Mouse (Mus musculus) midbrain, embryonic 14.5 days (tissue): ENCODE measurements around the gene Psmc1. TPM values are rescaled to one million over a fixed set of nuclear protein-coding genes. Genes with fewer than 3 reads are reported as not detected.

Experiments
- ATAC-seq: fragments of 200-750 bp; cut with Nextera tagmentation; 2 replicates; pipeline ENCODE4 v1.8.0; 2017; ENCODE audit warnings: moderate number of reproducible peaks, moderate library complexity; ENCODE audit not compliant: low FRiP score, low TSS enrichment
- DNase-seq: peaks from one replicate; pipeline ENCODE4 v3.0.0-alpha.2; 2015
- H3K27ac ChIP-seq: fragments of 300-500 bp; sonication (generic); replicated peaks from 2 replicates; pipeline ENCODE4 v1.5.1; 2014; ENCODE audit warnings: mild to moderate bottlenecking, low read depth, low read length, moderate library complexity
- H3K27me3 ChIP-seq: fragments of 300-500 bp; sonication (generic); 2 replicates; pipeline ENCODE4 v1.6.1; 2014; ENCODE audit warnings: low read length, control low read depth, mixed read lengths; ENCODE audit not compliant: control insufficient read depth, insufficient read depth
- H3K36me3 ChIP-seq: fragments of 300-500 bp; sonication (generic); 2 replicates; pipeline ENCODE4 v1.6.1; 2014; ENCODE audit warnings: low read length, control low read depth; ENCODE audit not compliant: control insufficient read depth, insufficient read depth
- H3K4me1 ChIP-seq: fragments of 300-500 bp; sonication (generic); 2 replicates; pipeline ENCODE4 v1.6.1; 2014; ENCODE audit warnings: mild to moderate bottlenecking, antibody characterized with exemption, low read length, control low read depth; ENCODE audit not compliant: control insufficient read depth, insufficient read depth
- H3K4me2 ChIP-seq: fragments of 300-500 bp; sonication (generic); 2 replicates; pipeline ENCODE4 v1.6.1; 2014; ENCODE audit warnings: mild to moderate bottlenecking, low read length, moderate library complexity
- H3K4me3 ChIP-seq: fragments of 300-500 bp; sonication (generic); replicated peaks from 2 replicates; pipeline ENCODE4 v1.5.1; 2014; ENCODE audit warnings: low read depth, low read length
- H3K9ac ChIP-seq: fragments of 300-500 bp; sonication (generic); replicated peaks from 2 replicates; pipeline ENCODE4 v1.6.1; 2014; ENCODE audit warnings: mild to moderate bottlenecking, low read length, moderate library complexity
- H3K9me3 ChIP-seq: fragments of 300-500 bp; sonication (generic); 2 replicates; pipeline ENCODE4 v1.6.1; 2016; ENCODE audit warnings: low read length, control low read depth, mixed read lengths; ENCODE audit not compliant: control insufficient read depth
- WGBS: fragments of 180-500 bp; shearing (Covaris S2); extraction: QIAGEN DNeasy Blood & Tissue Kit; methylation state at CpG from one replicate; pipeline ENCODE4 v1.1.7; 2014; 5-methylcytosine and 5-hydroxymethylcytosine counted together
- polyA plus RNA-seq: library from polyadenylated mRNA; unstranded; fragments of >200 nt; fragmentation: Nextera tagmentation; extraction: Ambion mirVana; gene quantifications from 2 replicates; pipeline ENCODE4 v1.2.1, GENCODE M21; 2014

The Psmc1 gene
- polyA plus RNA-seq, 1 experiment from 2014 or later: 284 TPM

DNA sequence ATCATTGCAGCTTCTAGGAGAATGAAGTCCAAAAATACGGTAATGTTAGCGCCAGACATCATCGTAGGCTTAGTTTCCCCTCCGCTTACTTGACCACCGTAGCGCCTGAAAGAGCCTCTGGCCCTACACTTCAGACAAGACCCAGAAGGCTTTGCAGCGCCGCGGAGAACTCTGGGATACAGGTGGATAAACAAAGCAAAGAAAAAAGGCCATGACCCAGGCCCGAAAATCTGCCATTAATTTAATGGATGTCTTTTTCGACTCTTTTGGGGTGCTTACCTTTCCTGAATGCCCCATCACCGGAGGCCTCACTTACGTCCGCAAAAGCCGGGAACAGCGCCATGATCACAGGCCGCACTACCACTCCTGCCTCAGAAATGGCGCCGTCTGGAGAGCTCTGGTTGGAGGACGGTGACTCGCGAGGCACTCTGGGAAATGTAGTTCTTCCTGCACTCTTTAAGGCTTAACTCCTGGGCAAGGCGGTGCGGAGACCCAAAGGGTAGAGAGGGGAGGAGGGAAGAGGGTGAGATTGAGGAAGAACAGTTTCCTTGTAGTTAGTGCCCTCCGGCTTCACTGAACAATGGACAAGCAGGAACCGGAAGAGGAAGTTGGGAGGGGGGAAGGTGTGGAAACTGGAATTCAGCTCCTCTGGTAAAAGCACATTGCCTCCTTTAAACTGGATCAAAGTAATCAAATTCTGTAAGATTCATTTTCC is 49.5 kb downstream of the Psmc1 start, which contains the start of gene Nrde2:
Nrde2 (minus strand) TSS at position 393 of the 715 bp plus-strand sequence.
- no peaks in the 10 kb centered on the region for H3K9me3 ChIP-seq
- peak within 1 kb of the TSS; percentile 62 for H3K9ac ChIP-seq
- H3K27ac ChIP-seq: peak within 1 kb of the TSS; percentile 79
- H3K4me1 ChIP-seq: peaks cover 6% of the 10 kb centered on the region
- peak within 1 kb of the TSS; percentile 48 for H3K4me3 ChIP-seq
- peak within 1 kb of the TSS; percentile 65 for H3K4me2 ChIP-seq
- no peaks in the 10 kb centered on the region for H3K36me3 ChIP-seq
- ATAC-seq (peak; percentile 98), DNase-seq (peak; percentile 95)
- WGBS: under 1% methylated on average over 26 of the region's 26 CpGs
- no peaks in the 10 kb centered on the region for H3K27me3 ChIP-seq

DNA sequence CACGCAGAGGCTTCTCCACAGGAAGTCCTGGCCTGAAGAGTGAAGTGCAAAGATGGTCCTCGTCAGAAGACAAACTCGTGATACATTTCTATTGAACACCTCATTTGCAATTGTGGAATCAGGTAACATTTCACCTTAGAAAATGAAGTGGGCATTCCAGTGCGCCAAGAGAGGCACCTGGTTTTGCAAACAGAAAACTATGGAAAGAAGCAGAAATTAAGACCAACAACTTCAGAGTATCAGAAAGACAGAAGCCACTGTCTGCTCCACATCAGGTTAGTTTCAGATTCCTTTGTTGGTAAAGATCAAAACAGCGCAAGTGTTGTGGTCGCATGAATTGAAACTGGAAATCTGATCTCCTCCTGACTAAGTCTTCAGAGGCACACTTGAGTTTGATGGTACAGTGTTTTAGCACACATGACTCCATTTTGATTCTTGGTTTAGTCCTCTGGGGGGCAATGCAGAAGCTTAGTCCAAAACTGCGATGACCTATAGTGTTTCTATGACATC is 55.1 kb downstream of the Psmc1 start:
- Histone ChIP-seq H3K27me3 (no peaks in the 10 kb centered on the region), H3K4me2 (no peak overlapping the region), H3K4me3 (no peak overlapping the region), H3K27ac (no peak overlapping the region), H3K36me3 (no peaks in the 10 kb centered on the region), H3K4me1 (peaks cover 15% of the 10 kb centered on the region), H3K9ac (no peak overlapping the region), H3K9me3 (no peaks in the 10 kb centered on the region)
- DNase-seq (no peak), ATAC-seq (no peak)
- WGBS: 83% methylated on average over 7 of the region's 7 CpGs

DNA sequence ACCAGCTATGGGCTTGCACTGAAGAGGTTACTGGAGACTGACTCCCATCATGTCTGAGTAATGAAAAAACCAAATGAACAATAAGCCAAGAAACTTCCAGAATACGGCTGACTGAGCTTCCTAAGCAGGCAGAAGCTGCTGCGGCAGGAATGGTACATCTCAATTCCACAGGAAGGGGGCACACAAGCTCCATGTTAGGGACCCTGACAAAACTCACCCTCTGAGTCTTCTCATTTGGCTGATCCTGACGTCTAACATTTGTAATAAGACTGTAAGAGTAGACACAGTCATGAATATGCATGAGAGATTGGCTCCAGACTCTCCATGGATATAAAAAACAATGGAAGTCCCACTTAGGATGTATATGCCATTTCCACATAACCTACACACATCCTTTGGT is 56.2 kb downstream of the Psmc1 start:
- H3K4me3 ChIP-seq: no peak overlapping the region
- peak; percentile 90 for DNase-seq
- no peak overlapping the region for H3K4me2 ChIP-seq
- H3K27ac ChIP-seq: peak overlapping the region; percentile 32; the same call in 1 of the 2 replicates
- no peaks in the 10 kb centered on the region for H3K9me3 ChIP-seq
- H3K4me1 ChIP-seq: peaks cover 15% of the 10 kb centered on the region
- 7% methylated on average over 3 of the region's 3 CpGs for whole genome bisulfite sequencing
- H3K9ac ChIP-seq: no peak overlapping the region
- no peaks in the 10 kb centered on the region for H3K36me3 ChIP-seq
- ATAC-seq: peak; percentile 86
- H3K27me3 ChIP-seq: no peaks in the 10 kb centered on the region

DNA sequence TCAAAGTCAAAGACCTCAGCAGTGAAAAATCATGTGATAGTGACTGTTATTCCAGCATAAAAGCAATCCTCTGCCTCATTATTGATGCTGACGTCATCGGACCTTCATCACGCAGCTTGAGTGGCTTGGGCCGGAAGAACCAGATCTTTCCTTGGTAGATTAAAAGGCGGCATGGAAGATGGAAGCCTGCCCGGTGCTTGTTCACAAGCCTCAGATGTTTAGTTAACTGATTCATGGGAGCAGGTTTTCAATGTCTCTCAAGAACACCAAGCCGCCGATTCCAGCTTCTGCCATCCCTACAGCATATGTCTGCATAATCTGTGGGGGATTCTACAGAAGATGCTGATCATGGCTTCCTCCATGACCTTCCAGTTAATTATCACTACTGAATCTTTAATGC is 57.0 kb downstream of the Psmc1 start:
- Histone ChIP-seq H3K4me1 (peaks cover 15% of the 10 kb centered on the region), H3K27ac (peak overlapping the region; percentile 32; the same call in 1 of the 2 replicates), H3K9me3 (no peaks in the 10 kb centered on the region), H3K27me3 (no peaks in the 10 kb centered on the region), H3K4me3 (no peak overlapping the region), H3K9ac (no peak overlapping the region), H3K36me3 (no peaks in the 10 kb centered on the region), H3K4me2 (no peak overlapping the region)
- ATAC-seq (no peak), DNase-seq (peak; percentile 40)
- WGBS: 69% methylated on average over 8 of the region's 8 CpGs

DNA sequence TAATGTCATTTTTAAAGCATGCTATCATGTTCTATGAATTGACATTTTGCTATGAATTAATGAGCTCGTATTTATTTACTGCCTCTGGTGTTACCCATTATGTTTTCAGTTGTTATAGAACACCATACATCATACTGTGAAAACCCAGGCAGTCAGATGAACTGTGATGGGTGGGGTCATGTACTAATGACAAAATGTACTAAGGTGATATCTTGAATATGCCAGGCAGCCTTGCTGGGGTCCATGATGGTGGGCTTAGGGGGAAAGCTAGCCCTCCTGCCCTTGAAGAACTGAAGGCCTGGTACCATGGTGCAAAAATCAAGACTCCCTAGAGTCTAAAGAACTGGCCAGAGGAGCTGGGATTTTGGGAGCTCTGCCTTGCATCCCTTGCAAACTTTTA is 57.5 kb downstream of the Psmc1 start:
- ATAC-seq: no peak
- H3K36me3 ChIP-seq: no peaks in the 10 kb centered on the region
- no peak for DNase-seq
- no peaks in the 10 kb centered on the region for H3K9me3 ChIP-seq
- no peak overlapping the region for H3K4me3 ChIP-seq
- 90% methylated on average over 1 of the region's 1 CpGs for WGBS
- H3K27ac ChIP-seq: peak overlapping the region; percentile 87
- no peak overlapping the region for H3K9ac ChIP-seq
- no peaks in the 10 kb centered on the region for H3K27me3 ChIP-seq
- peaks cover 15% of the 10 kb centered on the region for H3K4me1 ChIP-seq
- no peak overlapping the region; the same call in 1 of the 2 replicates for H3K4me2 ChIP-seq

DNA sequence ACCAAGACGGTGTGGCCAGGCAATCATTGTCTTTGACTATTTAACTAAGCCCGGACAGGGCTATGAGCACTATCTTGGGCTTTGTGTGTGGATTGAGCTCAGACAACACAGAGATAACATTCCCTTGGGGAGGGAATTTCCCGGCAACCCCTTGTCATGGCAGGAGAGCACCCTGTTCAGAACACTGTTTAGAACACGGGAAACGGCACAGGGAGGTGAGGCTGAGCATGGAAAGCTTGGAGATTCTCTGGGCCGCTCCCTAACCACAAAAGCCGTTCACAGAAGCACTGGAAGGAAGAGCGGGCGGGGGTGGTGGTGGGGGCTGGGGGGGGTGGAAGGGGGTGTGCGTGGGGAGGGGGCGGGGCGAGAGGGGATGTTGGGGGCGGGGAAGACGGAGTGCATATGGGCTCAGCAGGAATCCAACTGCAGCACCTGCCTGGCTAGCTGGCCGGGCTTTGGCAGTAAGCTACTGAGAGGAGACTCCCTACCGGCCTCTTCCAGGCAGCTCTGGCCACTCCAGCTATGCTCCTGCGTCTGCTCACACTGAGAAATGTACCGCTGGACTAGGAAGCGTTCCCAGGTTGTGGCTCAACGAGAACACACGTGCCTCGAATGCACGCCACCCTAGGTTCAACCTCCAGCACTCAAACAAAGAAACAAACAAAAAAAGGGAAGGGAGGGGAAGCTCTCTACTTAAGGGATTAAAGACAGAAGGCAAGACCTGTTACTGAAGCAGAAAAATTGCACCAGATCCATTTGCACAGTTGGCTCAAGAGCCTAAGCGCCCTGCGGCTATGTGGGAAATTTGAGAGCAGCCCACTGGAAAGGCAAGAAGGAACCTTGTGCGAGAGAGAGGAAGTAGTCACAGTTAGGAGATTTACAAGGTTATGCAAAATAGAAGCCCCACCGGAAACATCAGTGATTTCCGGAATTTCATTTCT is 58.2 kb downstream of the Psmc1 start:
- DNase-seq (peak; percentile 76), ATAC-seq (peak; percentile 61; the same call in 1 of the 2 replicates)
- Histone ChIP-seq H3K9me3 (no peaks in the 10 kb centered on the region), H3K4me3 (0 out of 2 replicates have a peak overlapping the region, but pooled peaks have one; percentile 17), H3K9ac (peak overlapping the region; percentile 50), H3K4me1 (peaks cover 15% of the 10 kb centered on the region), H3K4me2 (peak overlapping the region; percentile 53), H3K27me3 (no peaks in the 10 kb centered on the region), H3K36me3 (no peaks in the 10 kb centered on the region), H3K27ac (peak overlapping the region; percentile 87)
- WGBS: 12% methylated on average over 28 of the region's 28 CpGs

DNA sequence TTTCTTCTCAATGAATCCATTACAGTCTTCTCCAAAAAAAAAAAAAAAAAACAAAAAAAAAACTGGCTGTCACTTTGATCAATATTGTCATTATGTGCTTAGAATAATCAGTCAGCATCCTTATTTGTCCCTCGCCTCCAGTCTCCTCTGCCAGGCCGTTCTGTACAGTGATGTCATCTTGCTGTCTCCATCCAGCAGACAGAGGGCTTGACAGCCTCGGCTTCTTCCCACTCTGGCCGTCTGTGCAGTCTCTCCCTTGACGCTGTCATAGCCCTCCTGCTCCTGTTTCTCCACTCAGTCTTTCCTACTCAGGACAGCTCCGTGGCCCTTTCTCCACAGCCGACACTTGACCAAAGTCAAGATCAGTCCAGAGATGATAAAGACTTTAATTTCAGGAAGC is 62.5 kb downstream of the Psmc1 start:
- WGBS: 80% methylated on average over 7 of the region's 7 CpGs
- Histone ChIP-seq H3K9me3 (no peaks in the 10 kb centered on the region), H3K9ac (no peak overlapping the region), H3K27me3 (no peaks in the 10 kb centered on the region), H3K36me3 (no peaks in the 10 kb centered on the region), H3K4me2 (no peak overlapping the region), H3K4me1 (peaks cover 9% of the 10 kb centered on the region), H3K27ac (no peak overlapping the region), H3K4me3 (no peak overlapping the region)
- no peak for DNase-seq
- ATAC-seq: no peak
